Mouse (Mus musculus): ENCODE results near the gene Bnip1. TPM values are rescaled to one million over a fixed set of nuclear protein-coding genes. Genes with fewer than 3 reads are reported as not detected.

Gene Bnip1
- total and polyA plus RNA-seq, 3 experiments, result 50.9 to 59.6 (median 54.6) TPM

- 0 out of 2 replicates have a peak, but pooled peaks have one; percentile 37 for TF ChIP-seq E2F4 (IDR thresholded peaks at IDR 0.05; ENCODE audit: insufficient replicate concordance, low read depth, low read length)
Observed at GRCm38 (mm10) chr17:26780750-26781571, at the start of gene Bnip1 (continued).

- dilution Hi-C loops (cut with MboI; ENCODE audit: extremely low pct_ligation_motif_present, extremely low pct_unique_long_range_greater_than_20kb, low sequenced_read_pairs) (no loop called here), in situ Hi-C loops (cut with MboI; ENCODE audit: low pct_ligation_motif_present, low pct_unique_long_range_greater_than_20kb, low sequenced_read_pairs) (no loop called here)
- TF ChIP-seq ZNF384 (IDR thresholded peaks at IDR 0.05; ENCODE audit: low read depth, low read length), result no peak
- no peak for TF ChIP-seq SMC3 (IDR thresholded peaks at IDR 0.05; ENCODE audit: low read depth, low read length)
- peak; percentile 27; the same call in 1 of the 2 replicates for TF ChIP-seq POLR2A (IDR thresholded peaks at IDR 0.05; ENCODE audit: low read depth, low read length)
- TF ChIP-seq UBTF (IDR thresholded peaks at IDR 0.05; ENCODE audit: low read depth, low read length), result peak; percentile 94
- TF ChIP-seq CTCF (conservative IDR thresholded peaks at IDR 0.05 in 1 of 2, IDR thresholded peaks at IDR 0.05 in 1 of 2; ENCODE audit: low read depth in 2 of 2, low read length in 2 of 2), result no peak
- no peak for TF ChIP-seq NELFE (IDR thresholded peaks at IDR 0.05; ENCODE audit: low read depth, low read length)
- TF ChIP-seq MAZ (IDR thresholded peaks at IDR 0.05; ENCODE audit: low read depth, low read length), result no peak
- no peak for TF ChIP-seq RAD21 (IDR thresholded peaks at IDR 0.05; ENCODE audit: low read depth, low read length)
- TF ChIP-seq HCFC1 (IDR thresholded peaks at IDR 0.05; ENCODE audit: low read depth, low read length), result no peak
- no peak for TF ChIP-seq MEF2A (IDR thresholded peaks at IDR 0.05; ENCODE audit: borderline replicate concordance, low read depth, low read length)
- TF ChIP-seq KAT2A (IDR thresholded peaks at IDR 0.05; ENCODE audit: insufficient replicate concordance, low read length), result no peak
- TF ChIP-seq GABPA (IDR thresholded peaks at IDR 0.05; ENCODE audit: insufficient replicate concordance, low read depth, low read length), result no peak
- no peak for TF ChIP-seq MAFK (IDR thresholded peaks at IDR 0.05; ENCODE audit: insufficient replicate concordance, low read length)
- no peak for TF ChIP-seq CHD2 (IDR thresholded peaks at IDR 0.05; ENCODE audit: low read length)
- TF ChIP-seq TCF12 (IDR thresholded peaks at IDR 0.05; ENCODE audit: low read depth, low read length), result no peak
- peak; percentile 87 for TF ChIP-seq TBP (conservative IDR thresholded peaks at IDR 0.05; ENCODE audit: low read depth, low read length)
- no peak for TF ChIP-seq RCOR1 (conservative IDR thresholded peaks at IDR 0.05; ENCODE audit: low read depth, low read length)
- no peak for TF ChIP-seq ELF1 (IDR thresholded peaks at IDR 0.05; ENCODE audit: low read depth, low read length)
- no peak for TF ChIP-seq NRF1 (IDR thresholded peaks at IDR 0.05; ENCODE audit: low read depth, low read length)
Observed at GRCm38 (mm10) chr17:26742581-26742980, 38.3 kb upstream of the Bnip1 start.

More at GRCm38 (mm10) chr17:26742581-26742980, 38.3 kb upstream of the Bnip1 start:
- H3K27me3 ChIP-seq (replicated peaks), result no peaks in the 10 kb centered on the region
- H3K79me2 ChIP-seq (replicated peaks; ENCODE audit: control insufficient read depth, extremely low read depth, insufficient read depth, poor library complexity, severe bottlenecking), result 0 out of 2 replicates have a peak, but pooled peaks cover 2% of the 10 kb centered on the region
- no peak overlapping the region; the same call in 1 of the 2 replicates for H3K9ac ChIP-seq (ENCODE audit: insufficient read depth, low read depth)
- peak overlapping the region; percentile 79 for H3K4me2 ChIP-seq (ENCODE audit: insufficient read depth, low read depth, poor library complexity, severe bottlenecking)
- DNase-seq (ENCODE audit: extremely low read depth), result no peak
- H3K4me1 ChIP-seq (ENCODE audit: control insufficient read depth in 1 of 2, insufficient read depth in 2 of 2), result peaks cover 8 to 32% of the 10 kb centered on the region in 2 experiments
- peaks cover 0 to 19% of the 10 kb centered on the region in 2 experiments for H3K36me3 ChIP-seq (replicated peaks in 1 of 2; ENCODE audit: control insufficient read depth in 1 of 2, insufficient read depth in 1 of 2, low read length in 1 of 2)
- H3K4me3 ChIP-seq (replicated peaks in 1 of 3; ENCODE audit: low read depth in 2 of 3, low read length in 2 of 3, poor library complexity in 1 of 3), result peak overlapping the region; percentile 17 to 40 (median 30)
- no peaks in the 10 kb centered on the region for H3K9me3 ChIP-seq (replicated peaks; ENCODE audit: low read length)
- no peak overlapping the region for H3K27ac ChIP-seq (ENCODE audit: insufficient read depth, low read depth)

Data from CH12.LX (cell line).